Mouse (Mus musculus) testis, adult 2 months (tissue): ENCODE data around the gene Ldhc. TPM values are rescaled to one million over a fixed set of nuclear protein-coding genes. Genes with fewer than 3 reads are reported as not detected.
A peak's percentile ranks its signal among the peaks of the same experiment; 100 is the strongest.
"Not testable (repeated sequence)": the region's sequence is repeated elsewhere in the genome, so short reads cannot be mapped to it uniquely, and the experiment has no call there.

Experiments
- H3K27ac ChIP-seq: fragments of 200-500 bp; 2 replicates; pipeline ENCODE4 v1.5.1; 2012; ENCODE audit warnings: low read depth, low read length; ENCODE audit not compliant: control insufficient read depth, insufficient read depth
- H3K27me3 ChIP-seq: fragments of 200-500 bp; 2 replicates; pipeline ENCODE4 v1.6.1; 2012; ENCODE audit warnings: mild to moderate bottlenecking, low read length, moderate library complexity; ENCODE audit not compliant: control insufficient read depth, insufficient read depth
- H3K36me3 ChIP-seq: fragments of 200-500 bp; 2 replicates; pipeline ENCODE4 v1.6.1; 2012; ENCODE audit warnings: mild to moderate bottlenecking, low read length; ENCODE audit not compliant: control insufficient read depth, insufficient read depth
- H3K4me1 ChIP-seq: fragments of 200-500 bp; 2 replicates; pipeline ENCODE4 v1.6.1; 2012; ENCODE audit warnings: low read length; ENCODE audit not compliant: control insufficient read depth, insufficient read depth
- H3K4me3 ChIP-seq: fragments of 200-500 bp; 2 replicates; pipeline ENCODE4 v1.5.1; 2012; ENCODE audit warnings: low read depth, mild to moderate bottlenecking, low read length, moderate library complexity, mixed read lengths; ENCODE audit not compliant: control insufficient read depth
- CTCF ChIP-seq: fragments of 200-500 bp; IDR thresholded peaks from 2 replicates; pipeline ENCODE4 v1.5.1; 2012; ENCODE audit warnings: low read depth, mild to moderate bottlenecking, inconsistent platforms, low read length, moderate library complexity; ENCODE audit not compliant: control insufficient read depth, insufficient read depth, insufficient replicate concordance
- POLR2A ChIP-seq: fragments of 200-500 bp; IDR thresholded peaks from 2 replicates; pipeline ENCODE4 v1.6.1; 2012; ENCODE audit warnings: low read depth, mild to moderate bottlenecking, inconsistent platforms, low read length, moderate library complexity; ENCODE audit not compliant: control insufficient read depth
- polyA plus RNA-seq: library from polyadenylated mRNA; depleted of rRNA; stranded (reverse); fragments of >200 nt; gene quantifications from 2 replicates; pipeline ENCODE4 v1.2.3, GENCODE M21; 2012

Gene Ldhc
- polyA plus RNA-seq, 1 experiment = 3,733 TPM

DNA sequence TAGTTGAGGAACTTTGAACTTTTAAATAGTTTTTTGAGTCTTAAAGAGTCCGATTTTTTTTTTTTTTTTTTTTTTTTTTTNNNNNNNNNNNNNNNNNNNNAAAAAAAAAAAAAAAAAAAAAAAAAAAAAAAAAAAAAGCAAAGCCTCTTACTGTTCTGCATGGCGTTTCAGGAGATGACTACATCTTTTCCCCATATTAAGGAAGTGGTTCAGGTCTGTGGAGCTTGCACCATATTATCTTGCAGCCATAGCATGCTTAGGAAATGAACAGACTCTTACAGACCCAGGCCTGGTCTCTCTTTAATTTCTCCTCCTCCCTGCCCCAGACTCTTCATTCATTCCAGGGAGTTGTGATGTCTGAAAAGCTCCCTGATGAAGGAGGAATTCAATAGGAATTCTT, 20.0 kb downstream of the Ldhc start:
- no peak for TF ChIP-seq CTCF
- TF ChIP-seq POLR2A = no peak
- no peaks in the 10 kb centered on the region for H3K36me3 ChIP-seq
- H3K27me3 ChIP-seq = no peaks in the 10 kb centered on the region
- no peak overlapping the region for H3K4me3 ChIP-seq
- H3K4me1 ChIP-seq = no peaks in the 10 kb centered on the region
- no peak overlapping the region for H3K27ac ChIP-seq

DNA sequence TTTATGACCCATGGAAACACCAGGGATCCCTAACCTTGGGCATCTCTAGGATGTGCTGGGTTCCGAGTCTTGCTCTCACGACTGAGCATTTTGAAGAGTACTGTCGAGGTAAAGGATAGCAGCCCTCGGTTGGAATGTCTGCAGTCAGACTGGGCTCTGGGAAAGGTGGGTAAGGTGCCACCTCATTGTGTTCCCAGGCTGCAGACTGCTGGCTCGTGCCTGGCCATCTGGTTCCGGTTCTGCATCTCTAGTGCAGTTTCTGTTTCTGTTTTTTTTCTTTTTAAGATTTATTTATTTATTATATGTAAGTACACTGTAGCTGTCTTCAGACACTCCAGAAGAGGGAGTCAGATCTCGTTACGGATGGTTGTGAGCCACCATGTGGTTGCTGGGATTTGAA, 20.9 kb downstream of the Ldhc start:
- not testable (repeated sequence) for H3K36me3 ChIP-seq, H3K4me1 ChIP-seq, H3K27me3 ChIP-seq, H3K4me3 ChIP-seq, H3K27ac ChIP-seq

DNA sequence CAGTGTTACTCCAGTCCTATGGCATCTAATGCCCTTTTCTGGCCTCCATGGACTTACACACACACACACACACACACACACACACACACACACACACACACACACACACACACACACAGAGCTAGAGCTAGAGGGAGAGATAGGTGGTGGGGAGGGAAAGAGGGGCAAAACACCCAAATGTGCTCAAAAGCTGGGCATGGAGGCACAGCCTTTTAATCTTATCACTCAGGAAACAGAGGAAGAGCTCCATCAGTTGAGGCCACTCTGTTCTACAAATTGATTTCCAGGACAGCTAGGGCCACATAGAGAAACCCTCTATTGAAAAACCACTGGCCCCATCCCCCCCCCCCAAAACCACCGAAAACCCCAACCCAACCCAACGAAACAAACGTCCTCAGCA, 22.3 kb downstream of the Ldhc start:
- Histone ChIP-seq H3K4me3 (no peak overlapping the region), H3K27ac (no peak overlapping the region), H3K4me1 (no peaks in the 10 kb centered on the region), H3K27me3 (no peaks in the 10 kb centered on the region), H3K36me3 (0 out of 2 replicates have a peak, but pooled peaks cover under 1% of the 10 kb centered on the region)
- TF ChIP-seq POLR2A = no peak

DNA sequence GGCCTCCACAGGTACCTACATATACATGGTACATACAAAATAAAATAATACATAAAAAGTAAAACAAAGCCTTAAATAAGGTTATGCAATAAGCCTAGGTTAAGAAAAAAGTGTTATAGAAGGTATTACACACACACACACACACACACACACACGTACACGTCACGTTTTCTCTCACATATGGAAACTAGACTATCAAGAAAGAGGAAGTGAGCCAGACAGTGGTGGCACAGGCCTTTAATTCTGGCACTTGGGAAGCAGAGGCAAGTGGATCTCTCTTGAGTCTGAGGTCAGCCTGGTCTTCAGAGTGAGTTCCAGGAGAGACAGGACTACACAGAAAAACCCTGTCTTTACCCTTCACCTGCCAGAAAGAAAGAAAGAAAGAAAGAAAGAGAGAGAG, 34.5 kb downstream of the Ldhc start:
- peaks cover 2% of the 10 kb centered on the region for H3K36me3 ChIP-seq
- TF ChIP-seq POLR2A = no peak
- no peak for TF ChIP-seq CTCF
- H3K4me1 ChIP-seq = no peaks in the 10 kb centered on the region
- H3K4me3 ChIP-seq = no peak overlapping the region
- H3K27ac ChIP-seq = no peak overlapping the region
- H3K27me3 ChIP-seq = no peaks in the 10 kb centered on the region

DNA sequence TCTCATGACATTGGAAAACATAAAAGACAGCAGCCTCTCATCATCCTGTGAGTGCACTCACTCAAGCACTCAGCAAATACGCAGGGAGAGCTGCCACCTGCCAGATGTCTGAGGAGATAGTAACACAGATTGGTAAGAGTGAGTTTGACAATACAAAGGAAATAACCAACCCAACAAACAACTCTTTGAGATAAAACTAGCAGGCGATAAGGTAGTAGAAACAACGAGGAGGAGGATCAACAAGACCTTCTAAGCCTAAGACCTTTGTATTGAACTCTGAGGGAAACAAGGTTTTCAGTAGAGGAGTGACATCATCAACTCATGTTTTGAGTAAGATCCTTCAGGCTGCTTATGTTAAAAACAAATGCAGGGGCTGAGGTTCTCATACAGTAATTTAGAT, 38.3 kb downstream of the Ldhc start:
- H3K36me3 ChIP-seq = peaks cover 2% of the 10 kb centered on the region
- no peak for TF ChIP-seq POLR2A

DNA sequence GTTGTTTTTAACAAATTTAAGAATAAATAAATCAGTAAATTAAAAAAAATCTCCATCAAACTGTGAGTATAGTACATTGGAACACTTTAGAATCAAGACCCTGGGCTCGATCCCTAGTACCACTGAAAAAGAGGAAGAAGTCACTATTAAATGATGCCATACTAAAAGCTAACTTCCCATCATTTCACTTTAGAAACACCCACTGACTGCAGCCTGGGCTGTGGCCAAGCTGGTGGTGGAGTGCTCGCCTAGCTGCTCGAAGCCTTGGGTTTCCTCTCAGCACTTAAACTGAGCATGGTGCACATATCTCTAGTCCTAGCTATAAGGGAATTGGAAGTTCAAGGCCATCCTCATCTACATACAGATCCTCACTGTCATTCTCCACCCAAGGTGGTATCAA, 50.2 kb downstream of the Ldhc start:
- no peak overlapping the region for H3K4me3 ChIP-seq
- no peak overlapping the region for H3K27ac ChIP-seq
- H3K27me3 ChIP-seq = no peaks in the 10 kb centered on the region
- no peak for TF ChIP-seq CTCF
- no peak for TF ChIP-seq POLR2A
- no peaks in the 10 kb centered on the region for H3K4me1 ChIP-seq
- H3K36me3 ChIP-seq = no peaks in the 10 kb centered on the region; the same call in none of the 2 replicates

More for the DNA sequence above, 38.3 kb downstream of the Ldhc start:
- Histone ChIP-seq H3K4me3 (no peak overlapping the region), H3K4me1 (no peaks in the 10 kb centered on the region), H3K27ac (no peak overlapping the region), H3K27me3 (no peaks in the 10 kb centered on the region)

DNA sequence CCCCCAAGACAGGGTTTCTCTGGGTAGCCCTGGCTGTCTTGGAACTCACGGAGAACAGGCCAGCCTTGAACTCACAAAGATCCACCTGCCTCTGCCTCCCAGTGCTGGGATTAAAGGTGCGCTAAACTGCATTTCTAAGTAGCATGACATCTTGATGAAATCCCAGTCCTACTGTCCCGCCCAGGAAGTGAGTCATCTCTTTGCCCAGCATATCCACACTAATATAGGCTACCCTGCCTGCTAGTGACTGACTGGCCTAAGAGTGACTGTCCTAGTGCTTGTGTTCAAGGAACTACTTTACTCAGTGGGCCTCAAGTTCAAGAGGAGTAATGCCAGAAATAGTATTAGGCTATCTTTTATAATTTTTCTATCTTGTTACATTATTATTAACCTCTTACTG, 55.4 kb downstream of the Ldhc start:
- H3K27ac ChIP-seq = no peak overlapping the region
- no peaks in the 10 kb centered on the region for H3K36me3 ChIP-seq
- TF ChIP-seq CTCF (no peak), POLR2A (no peak)
- H3K27me3 ChIP-seq = no peaks in the 10 kb centered on the region
- H3K4me1 ChIP-seq = peaks cover 4% of the 10 kb centered on the region; the same call in 1 of the 2 replicates
- H3K4me3 ChIP-seq = no peak overlapping the region

DNA sequence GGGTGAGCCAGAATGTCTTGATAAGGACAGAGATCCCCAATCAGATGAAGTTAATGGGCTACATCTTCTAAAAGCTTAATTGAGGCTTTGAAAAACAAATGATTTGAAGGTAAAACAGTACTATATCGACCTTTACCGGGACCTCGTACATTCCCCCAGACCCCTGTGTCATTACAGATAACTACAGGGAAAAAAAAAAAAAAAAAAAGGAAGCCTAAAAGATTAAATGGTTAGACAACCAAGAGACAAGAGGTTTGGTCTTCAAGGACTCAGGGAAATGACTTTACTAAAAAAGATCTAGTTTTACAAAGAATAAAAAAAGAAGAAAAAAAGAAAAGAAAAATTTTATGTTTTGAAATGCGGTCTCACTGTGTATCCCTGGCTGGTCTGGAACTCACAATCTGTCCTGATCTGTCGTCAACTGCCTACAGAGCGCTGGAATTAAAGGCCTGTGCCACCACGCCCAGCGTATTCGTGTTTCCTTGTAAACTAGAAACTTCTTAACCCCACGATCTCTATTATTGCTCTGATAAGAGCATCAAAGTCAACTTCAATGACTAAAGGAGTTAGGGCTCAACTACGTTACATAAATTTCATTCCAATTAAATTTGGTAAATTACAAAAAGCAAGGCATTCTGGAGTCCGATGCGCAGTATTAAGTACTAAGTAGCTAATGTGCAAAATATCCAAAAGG, 57.8 kb downstream of the Ldhc start:
- Histone ChIP-seq H3K27me3 (no peaks in the 10 kb centered on the region), H3K4me3 (peak overlapping the region; percentile 100), H3K36me3 (no peaks in the 10 kb centered on the region), H3K27ac (peak overlapping the region; percentile 42; the same call in 1 of the 2 replicates), H3K4me1 (peaks cover 4% of the 10 kb centered on the region; the same call in 1 of the 2 replicates)
- TF ChIP-seq CTCF (no peak), POLR2A (no peak)
